Mouse (Mus musculus): ENCODE measurements at regions not wholly inside any gene's neighbourhood (a gene's known extent, or its start where the extent isn't known, plus 50 kb on each side); places are given as distances from the start of the nearest gene placed in this dataset.

GRCm38 (mm10) chr12:26244701-26245100 lies 170.4 kb downstream of the Rnf144a start:
- DNase-seq: no peak

- no peak for DNase-seq
These were observed 187.5 kb downstream of the Rnf144a start for GRCm38 (mm10) chr12:26227557-26228020.

- DNase-seq: peak in 1 of 2 experiments; percentile 27
These were observed 188.7 kb downstream of the Rnf144a start for GRCm38 (mm10) chr12:26226363-26226762.

- DNase-seq: no peak
These were observed 202.6 kb downstream of the Rnf144a start for GRCm38 (mm10) chr12:26212447-26212846.

- no peak for DNase-seq
These were observed 203.6 kb downstream of the Rnf144a start for GRCm38 (mm10) chr12:26211423-26211822.

- no peak for DNase-seq
These were observed 208.3 kb downstream of the Rnf144a start for GRCm38 (mm10) chr12:26206751-26207150.

GRCm38 (mm10) chr12:26206036-26206435 lies 209.0 kb downstream of the Rnf144a start:
- no peak for DNase-seq

- DNase-seq: no peak
These were observed 223.0 kb downstream of the Rnf144a start for GRCm38 (mm10) chr12:26191982-26192576.

- DNase-seq: no peak
These were observed 223.6 kb downstream of the Rnf144a start for GRCm38 (mm10) chr12:26191268-26191981.

GRCm38 (mm10) chr12:26188996-26189395 lies 226.1 kb downstream of the Rnf144a start:
- no peak for DNase-seq

- DNase-seq: no peak
These were observed 227.8 kb downstream of the Rnf144a start for GRCm38 (mm10) chr12:26187091-26187862.

GRCm38 (mm10) chr12:26184701-26185460 lies 230.2 kb downstream of the Rnf144a start:
- no peak for DNase-seq

GRCm38 (mm10) chr12:26183021-26183420 lies 232.0 kb downstream of the Rnf144a start:
- no peak for DNase-seq

- no peak for DNase-seq
These were observed 234.2 kb downstream of the Rnf144a start for GRCm38 (mm10) chr12:26180846-26181245.

- DNase-seq: no peak
These were observed 238.8 kb downstream of the Rnf144a start for GRCm38 (mm10) chr12:26176231-26176662.

- no peak for DNase-seq
These were observed 251.6 kb downstream of the Rnf144a start for GRCm38 (mm10) chr12:26163416-26163815.

- no peak for DNase-seq
These were observed 254.0 kb downstream of the Rnf144a start for GRCm38 (mm10) chr12:26160861-26161615.

- no peak for DNase-seq
These were observed 262.1 kb downstream of the Rnf144a start for GRCm38 (mm10) chr12:26152992-26153391.

- DNase-seq: no peak
These were observed 268.7 kb downstream of the Rnf144a start for GRCm38 (mm10) chr12:26146336-26146735.

- no peak for DNase-seq
These were observed 269.9 kb downstream of the Rnf144a start for GRCm38 (mm10) chr12:26145085-26145714.

- no peak for DNase-seq
These were observed 270.4 kb downstream of the Rnf144a start for GRCm38 (mm10) chr12:26144616-26145015.
